Mouse (Mus musculus): ENCODE results near the gene Olfml2a. TPM values are rescaled to one million over a fixed set of nuclear protein-coding genes. Genes with fewer than 3 reads are reported as not detected.

Olfml2a gene
- polyA plus RNA-seq (2015; fragmentation: Nextera tagmentation; extraction: Ambion mirVana), result 6.4 and 6.7 TPM in 2 replicates

DNA sequence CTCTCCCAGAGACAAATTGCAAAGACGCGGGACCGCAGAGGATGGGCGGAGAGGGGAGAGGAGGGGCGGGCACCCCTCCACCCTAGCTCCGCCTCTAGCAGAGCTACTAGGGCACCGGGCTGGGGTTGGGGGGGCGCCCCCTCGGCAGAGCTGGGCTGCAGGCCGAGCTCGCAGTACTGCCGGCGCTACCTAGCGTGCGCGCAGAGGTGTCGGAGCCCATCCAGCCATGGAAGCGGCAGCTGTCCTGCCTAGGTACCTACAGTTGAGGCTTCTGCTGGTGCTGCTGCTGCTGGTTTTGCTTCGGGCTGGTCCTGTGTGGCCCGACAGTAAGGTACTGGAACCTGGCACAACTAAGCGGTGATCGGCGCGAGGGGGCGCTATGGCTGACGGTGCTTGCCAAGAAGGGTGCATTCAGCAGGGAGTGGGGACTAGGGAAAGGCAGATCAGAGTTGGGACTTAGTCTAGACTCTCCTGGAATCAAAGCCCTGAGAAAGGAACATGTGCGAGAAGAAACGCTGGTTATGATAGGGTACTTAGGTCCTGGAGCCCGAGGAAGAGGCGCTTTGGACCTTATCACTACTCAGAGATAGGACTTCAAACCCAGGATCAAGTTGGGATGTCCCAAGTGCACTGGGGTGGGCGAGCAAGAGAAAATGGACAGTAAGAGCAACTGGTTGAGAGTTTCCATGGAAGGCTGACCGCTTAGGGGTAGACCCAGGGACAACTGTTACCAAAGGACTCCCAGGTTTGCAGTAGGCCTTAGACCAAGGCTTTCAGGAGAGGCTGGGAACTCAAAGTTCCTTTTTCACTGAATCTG, at the start of gene Olfml2a:
Gene Olfml2a (plus strand): TSS at position 128 of the 817 bp plus-strand sequence.
- peak; percentile 81 for ATAC-seq (ENCODE audit: low FRiP score, low read depth)
- H3K9me3 ChIP-seq, result no peaks in the 10 kb centered on the region
- H3K27ac ChIP-seq, result no peak within 1 kb of the TSS; the same call in 1 of the 2 replicates
- no peaks in the 10 kb centered on the region for H3K36me3 ChIP-seq
- H3K27me3 ChIP-seq, result no peaks in the 10 kb centered on the region
- H3K4me1 ChIP-seq, result peaks cover 37% of the 10 kb centered on the region
- peak within 1 kb of the TSS; percentile 78 for H3K4me2 ChIP-seq (replicated peaks)
- 9% methylated on average over 27 of the region's 32 CpGs for WGBS
- H3K9ac ChIP-seq, result peak within 1 kb of the TSS; percentile 67
- peak within 1 kb of the TSS; percentile 45 for H3K4me3 ChIP-seq

DNA sequence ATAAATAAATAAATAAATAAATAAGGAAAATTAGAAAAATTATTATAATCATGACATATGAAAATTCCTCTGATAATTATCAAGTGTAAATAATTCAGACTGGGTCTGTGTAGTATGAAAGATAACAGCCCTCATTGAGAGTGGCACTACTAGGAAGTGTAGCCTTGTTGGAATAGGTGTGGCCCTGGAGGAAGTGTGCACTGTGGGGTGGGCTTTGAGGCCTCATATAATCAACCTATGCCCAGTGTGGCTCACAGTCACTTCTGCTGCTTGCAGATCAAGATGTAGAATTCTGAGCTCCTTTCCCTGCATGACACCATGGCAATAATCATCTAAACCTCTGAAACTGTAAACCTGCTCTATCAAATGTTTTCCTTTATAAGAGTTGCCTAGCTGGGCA, 28.9 kb upstream of the Olfml2a start:
- H3K4me3 ChIP-seq, result no peak overlapping the region
- H3K9me3 ChIP-seq, result no peaks in the 10 kb centered on the region
- no peak for ATAC-seq (ENCODE audit: low FRiP score, low read depth)
- H3K4me1 ChIP-seq, result 0 out of 2 replicates have a peak, but pooled peaks cover 5% of the 10 kb centered on the region
- H3K27ac ChIP-seq, result no peak overlapping the region
- no peak overlapping the region for H3K9ac ChIP-seq
- H3K36me3 ChIP-seq, result peaks cover 5% of the 10 kb centered on the region; the same call in 1 of the 2 replicates
- no peak overlapping the region for H3K4me2 ChIP-seq (replicated peaks)
- no peaks in the 10 kb centered on the region for H3K27me3 ChIP-seq

DNA sequence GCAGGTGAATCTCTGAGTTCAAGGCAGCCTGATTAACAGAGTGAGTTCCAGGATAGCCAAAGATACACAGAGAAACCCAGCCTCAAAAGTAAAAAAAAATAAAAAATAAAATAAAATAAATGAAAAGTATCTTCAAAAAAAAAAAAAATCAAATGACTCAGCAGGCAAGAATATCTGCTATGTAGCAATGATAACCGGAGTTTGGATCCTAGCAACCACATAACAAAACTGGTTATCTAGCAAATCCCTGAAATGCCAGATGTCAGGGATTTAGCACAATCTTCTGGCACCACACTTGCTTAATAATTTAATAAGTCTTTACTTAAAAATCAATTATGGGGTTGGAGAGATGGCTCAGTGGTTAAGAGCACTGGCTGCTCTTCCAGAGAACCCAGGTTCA, 27.5 kb upstream of the Olfml2a start:
- no peak for ATAC-seq (ENCODE audit: low FRiP score, low read depth)
- no peaks in the 10 kb centered on the region for H3K9me3 ChIP-seq
- 85% methylated on average over 1 of the region's 1 CpGs for WGBS
- 0 out of 2 replicates have a peak, but pooled peaks cover 5% of the 10 kb centered on the region for H3K36me3 ChIP-seq
- no peak overlapping the region for H3K4me3 ChIP-seq
- H3K27ac ChIP-seq, result no peak overlapping the region
- H3K9ac ChIP-seq, result no peak overlapping the region
- H3K27me3 ChIP-seq, result no peaks in the 10 kb centered on the region
- 0 out of 2 replicates have a peak, but pooled peaks cover 5% of the 10 kb centered on the region for H3K4me1 ChIP-seq
- no peak overlapping the region for H3K4me2 ChIP-seq (replicated peaks)

DNA sequence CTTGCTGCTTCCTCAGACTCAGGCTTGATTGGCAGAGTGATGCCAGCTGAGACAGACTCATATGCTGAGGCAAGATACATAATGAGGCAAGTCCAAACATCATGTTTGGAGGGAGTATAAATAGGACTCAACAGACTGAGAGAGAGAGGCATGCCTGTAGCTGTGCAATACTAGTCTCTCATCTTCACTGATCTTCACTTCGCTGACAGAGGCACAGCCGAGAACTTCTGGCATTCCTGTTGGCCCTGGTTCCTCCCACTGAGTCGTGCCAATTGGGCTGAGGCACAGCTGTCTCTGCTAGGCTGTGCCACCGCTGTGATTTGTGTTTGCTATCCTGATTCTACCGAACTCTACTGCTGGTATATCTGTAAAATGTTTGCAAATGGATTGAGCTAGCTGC, 25.7 kb upstream of the Olfml2a start:
- H3K27me3 ChIP-seq, result no peaks in the 10 kb centered on the region
- no peaks in the 10 kb centered on the region for H3K9me3 ChIP-seq
- no peaks in the 10 kb centered on the region for H3K36me3 ChIP-seq
- H3K27ac ChIP-seq, result no peak overlapping the region
- no peak for ATAC-seq (ENCODE audit: low FRiP score, low read depth)
- H3K4me3 ChIP-seq, result no peak overlapping the region
- 0 out of 2 replicates have a peak, but pooled peaks cover 5% of the 10 kb centered on the region for H3K4me1 ChIP-seq
- no peak overlapping the region for H3K4me2 ChIP-seq (replicated peaks)
- H3K9ac ChIP-seq, result no peak overlapping the region
- 72% methylated on average over 5 of the region's 5 CpGs for WGBS

DNA sequence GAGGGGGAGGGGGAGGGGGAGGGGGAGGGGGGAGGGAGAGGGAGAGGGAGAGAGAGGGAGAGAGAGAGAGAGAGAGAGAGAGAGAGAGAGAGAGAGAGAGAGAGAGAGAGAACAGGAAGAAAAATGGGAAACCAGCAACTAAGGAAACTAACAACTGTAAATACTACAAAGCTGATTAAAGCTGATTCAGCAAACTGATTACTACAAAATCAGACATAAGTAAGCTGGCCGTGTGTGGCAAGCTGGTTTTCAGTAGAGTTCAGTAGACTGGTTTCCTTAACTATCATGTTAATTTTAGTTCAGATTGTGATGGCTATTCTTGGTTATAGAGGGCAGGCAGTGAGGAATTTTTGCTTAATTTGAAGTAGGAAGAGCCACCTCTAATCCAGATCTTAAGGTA, 23.2 kb upstream of the Olfml2a start:
- no peaks in the 10 kb centered on the region for H3K9me3 ChIP-seq
- H3K4me2 ChIP-seq (replicated peaks), result no peak overlapping the region
- no peaks in the 10 kb centered on the region for H3K36me3 ChIP-seq
- H3K27me3 ChIP-seq, result no peaks in the 10 kb centered on the region
- WGBS, result 61% methylated on average over 1 of the region's 1 CpGs
- no peak overlapping the region for H3K27ac ChIP-seq
- H3K4me3 ChIP-seq, result no peak overlapping the region
- no peak overlapping the region for H3K9ac ChIP-seq
- no peak for ATAC-seq (ENCODE audit: low FRiP score, low read depth)
- 0 out of 2 replicates have a peak, but pooled peaks cover 5% of the 10 kb centered on the region for H3K4me1 ChIP-seq

DNA sequence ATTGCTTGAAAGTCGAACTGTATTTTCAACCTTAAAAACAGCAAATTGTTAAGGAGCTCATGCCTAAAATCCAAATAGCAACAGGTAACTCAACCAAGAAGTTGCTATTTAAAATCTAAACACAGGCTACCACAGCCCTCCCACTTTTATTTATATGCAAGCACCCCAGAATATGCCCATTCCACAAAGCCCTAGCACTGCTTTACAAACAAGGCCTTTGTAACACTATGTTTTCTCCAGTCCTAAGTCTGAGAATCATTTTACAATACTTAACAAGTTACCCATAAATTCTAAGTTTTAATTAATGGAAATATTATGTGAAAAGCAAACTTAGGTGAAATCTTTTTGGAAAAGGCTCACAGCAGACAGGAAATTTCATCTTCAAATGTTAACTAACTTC, 17.3 kb upstream of the Olfml2a start:
- H3K9me3 ChIP-seq, result no peaks in the 10 kb centered on the region
- no peaks in the 10 kb centered on the region; the same call in 1 of the 2 replicates for H3K36me3 ChIP-seq
- H3K4me1 ChIP-seq, result peaks cover 4% of the 10 kb centered on the region; the same call in 1 of the 2 replicates
- 51% methylated on average over 1 of the region's 1 CpGs for WGBS
- no peak overlapping the region for H3K27ac ChIP-seq
- ATAC-seq (ENCODE audit: low FRiP score, low read depth), result no peak
- no peaks in the 10 kb centered on the region for H3K27me3 ChIP-seq
- no peak overlapping the region for H3K4me3 ChIP-seq
- H3K9ac ChIP-seq, result no peak overlapping the region
- no peak overlapping the region for H3K4me2 ChIP-seq (replicated peaks)

DNA sequence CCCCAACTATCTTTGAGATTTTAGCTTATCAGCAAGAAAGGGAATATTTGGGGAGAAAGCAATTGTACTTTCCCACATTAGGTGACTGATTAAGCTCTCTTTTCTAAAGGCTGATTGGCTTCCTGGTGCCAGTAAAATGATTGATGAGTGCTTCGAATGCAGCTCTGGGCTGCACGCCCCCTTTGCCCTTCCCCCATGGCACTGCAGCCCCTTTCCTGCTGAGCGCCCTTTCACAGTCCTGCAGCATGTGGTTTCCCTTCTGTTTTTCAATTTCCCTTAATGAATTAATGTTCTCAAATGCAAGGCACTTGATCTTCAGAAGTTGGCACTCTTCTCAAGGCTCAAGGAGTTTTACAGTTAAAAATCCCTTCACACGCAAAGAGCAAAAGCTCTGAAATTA, 16.8 kb upstream of the Olfml2a start:
- Histone ChIP-seq H3K27me3 (no peaks in the 10 kb centered on the region), H3K4me3 (no peak overlapping the region), H3K9me3 (no peaks in the 10 kb centered on the region), H3K27ac (no peak overlapping the region), H3K9ac (no peak overlapping the region), H3K4me1 (peaks cover 4% of the 10 kb centered on the region; the same call in 1 of the 2 replicates), H3K36me3 (no peaks in the 10 kb centered on the region; the same call in 1 of the 2 replicates), H3K4me2 (replicated peaks) (no peak overlapping the region)
- no peak for ATAC-seq (ENCODE audit: low FRiP score, low read depth)
- WGBS, result 26% methylated on average over 4 of the region's 4 CpGs

DNA sequence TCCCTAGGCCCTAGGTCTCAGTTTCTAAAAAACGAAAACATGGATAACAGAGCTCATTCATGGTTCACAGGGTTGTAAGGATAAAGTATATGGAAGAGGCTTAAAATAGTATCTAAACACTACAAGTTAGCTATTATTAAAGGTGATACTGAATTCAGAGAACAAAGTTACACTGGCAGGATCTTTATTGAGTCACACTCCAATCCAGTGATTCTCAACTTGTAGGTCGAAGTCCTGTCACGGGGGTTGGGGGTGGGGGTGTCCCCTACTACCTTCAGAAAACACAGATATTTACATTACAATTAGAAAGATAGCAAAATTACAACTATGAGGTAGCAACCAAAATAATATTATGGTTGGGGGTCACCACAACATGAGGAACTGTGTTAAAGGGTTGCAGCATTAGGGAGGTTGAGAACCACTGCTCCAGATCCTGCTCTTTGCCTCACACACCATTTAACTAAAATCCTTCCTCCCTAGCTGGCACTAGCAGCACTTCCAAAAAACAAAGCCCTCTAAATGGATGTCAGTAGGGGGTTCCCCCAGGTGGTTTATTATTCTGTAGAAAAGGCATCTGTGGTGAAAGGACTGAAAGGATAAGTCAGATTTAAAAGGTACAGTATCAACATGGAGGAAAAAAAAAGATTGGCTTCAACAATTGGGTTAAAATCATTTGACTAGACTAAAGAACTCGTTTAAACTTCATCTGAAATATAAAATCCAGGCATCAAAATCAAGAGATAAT, 14.7 kb upstream of the Olfml2a start:
- Histone ChIP-seq H3K4me1 (peaks cover 4% of the 10 kb centered on the region; the same call in 1 of the 2 replicates), H3K9me3 (no peaks in the 10 kb centered on the region), H3K36me3 (no peaks in the 10 kb centered on the region; the same call in 1 of the 2 replicates), H3K4me3 (no peak overlapping the region), H3K9ac (no peak overlapping the region), H3K4me2 (replicated peaks) (no peak overlapping the region), H3K27me3 (no peaks in the 10 kb centered on the region), H3K27ac (no peak overlapping the region)
- 50% methylated on average over 4 of the region's 4 CpGs for WGBS
- no peak for ATAC-seq (ENCODE audit: low FRiP score, low read depth)

DNA sequence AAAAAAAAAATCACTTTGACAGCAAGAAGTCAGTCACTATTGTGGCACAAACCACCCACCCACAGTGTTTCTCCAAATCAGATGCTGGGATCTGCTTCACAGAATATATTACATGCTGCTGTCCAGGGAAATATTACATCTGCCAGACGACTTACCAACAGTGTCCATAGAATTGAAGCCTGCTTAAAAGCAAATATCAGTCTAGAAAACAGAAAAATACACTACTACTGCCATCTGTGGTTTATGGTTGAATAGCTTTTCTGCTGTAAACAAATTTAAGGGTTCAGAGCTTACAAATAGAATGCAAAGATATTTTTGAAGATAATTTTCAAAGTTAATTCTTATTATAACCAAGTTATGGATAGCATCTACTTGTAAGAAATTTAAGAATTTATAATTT, 10.4 kb upstream of the Olfml2a start:
- H3K9ac ChIP-seq, result no peak overlapping the region
- H3K36me3 ChIP-seq, result no peaks in the 10 kb centered on the region; the same call in 1 of the 2 replicates
- H3K4me2 ChIP-seq (replicated peaks), result no peak overlapping the region
- no peak overlapping the region for H3K4me3 ChIP-seq
- peaks cover 24% of the 10 kb centered on the region for H3K27me3 ChIP-seq
- no peak for ATAC-seq (ENCODE audit: low FRiP score, low read depth)
- H3K9me3 ChIP-seq, result no peaks in the 10 kb centered on the region
- H3K4me1 ChIP-seq, result peaks cover 13% of the 10 kb centered on the region
- WGBS, result 20% methylated on average over 1 of the region's 1 CpGs
- no peak overlapping the region for H3K27ac ChIP-seq

DNA sequence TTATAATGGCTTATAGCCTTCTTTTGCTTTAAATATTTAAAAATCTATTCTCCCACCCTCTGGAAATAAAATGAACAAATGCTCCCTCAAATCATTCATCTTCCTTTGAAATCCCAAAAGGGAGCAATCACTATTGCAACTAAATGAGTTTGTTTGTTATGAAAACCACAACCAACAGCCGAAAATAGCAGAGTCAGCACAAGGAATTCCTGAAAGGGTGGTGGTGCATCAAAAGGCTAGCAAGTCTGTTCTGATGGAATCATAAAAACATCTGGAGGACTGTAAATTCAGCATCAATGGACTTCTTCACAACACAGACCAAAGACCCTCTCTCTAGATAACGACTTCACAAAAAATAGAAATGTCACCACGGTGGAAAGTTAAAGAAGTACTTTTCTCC, 8.3 kb upstream of the Olfml2a start:
- no peak overlapping the region for H3K4me3 ChIP-seq
- 13% methylated on average over 3 of the region's 3 CpGs for WGBS
- no peaks in the 10 kb centered on the region for H3K9me3 ChIP-seq
- H3K27ac ChIP-seq, result no peak overlapping the region
- no peaks in the 10 kb centered on the region for H3K36me3 ChIP-seq
- H3K27me3 ChIP-seq, result peaks cover 24% of the 10 kb centered on the region
- H3K4me1 ChIP-seq, result peaks cover 20% of the 10 kb centered on the region
- H3K9ac ChIP-seq, result no peak overlapping the region
- no peak overlapping the region for H3K4me2 ChIP-seq (replicated peaks)
- no peak for ATAC-seq (ENCODE audit: low FRiP score, low read depth)

DNA sequence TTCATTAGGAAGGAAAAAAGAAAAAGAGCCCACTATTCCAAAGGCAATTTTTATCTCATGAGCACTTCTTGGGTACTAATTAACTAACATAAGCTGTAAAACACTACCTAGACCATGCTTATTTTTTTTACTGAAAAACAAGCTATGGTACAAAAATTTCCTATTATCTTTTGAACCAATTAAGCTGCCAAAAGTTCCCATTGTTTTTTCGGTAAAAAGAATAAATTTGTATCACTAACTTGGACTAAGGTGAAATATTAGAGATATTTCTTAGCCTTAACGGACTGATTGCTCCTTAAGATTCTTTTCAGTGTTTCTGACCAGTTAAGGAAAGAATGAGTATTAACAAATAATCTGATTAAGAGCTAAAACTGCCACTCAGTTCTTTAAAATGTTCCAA, 7.9 kb upstream of the Olfml2a start:
- Histone ChIP-seq H3K27ac (no peak overlapping the region), H3K4me1 (peaks cover 20% of the 10 kb centered on the region), H3K4me3 (no peak overlapping the region), H3K27me3 (peaks cover 24% of the 10 kb centered on the region), H3K9me3 (no peaks in the 10 kb centered on the region), H3K36me3 (no peaks in the 10 kb centered on the region), H3K4me2 (replicated peaks) (no peak overlapping the region), H3K9ac (no peak overlapping the region)
- no peak for ATAC-seq (ENCODE audit: low FRiP score, low read depth)
- 32% methylated on average over 2 of the region's 2 CpGs for WGBS

DNA sequence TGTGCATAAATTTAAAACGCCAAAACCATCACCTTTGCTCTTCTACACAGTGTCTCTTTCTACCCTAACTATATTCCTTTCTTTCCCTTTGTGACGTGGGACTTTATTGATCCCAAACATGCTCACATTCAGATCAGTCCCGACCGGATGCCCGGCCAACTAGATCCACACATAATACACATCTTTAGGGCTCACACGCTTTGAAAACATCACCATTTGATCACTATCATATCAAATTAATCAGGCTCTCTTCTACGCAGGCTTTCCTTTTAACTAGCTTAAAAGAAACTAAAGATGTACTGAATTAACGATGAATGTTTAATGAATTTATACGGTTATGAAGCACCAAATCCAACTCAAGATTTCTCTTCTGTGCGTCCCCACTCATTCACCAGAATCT, 7.2 kb upstream of the Olfml2a start:
- WGBS, result 3% methylated on average over 10 of the region's 10 CpGs
- ATAC-seq (ENCODE audit: low FRiP score, low read depth), result no peak
- Histone ChIP-seq H3K9me3 (no peaks in the 10 kb centered on the region), H3K4me1 (peaks cover 20% of the 10 kb centered on the region), H3K27ac (no peak overlapping the region), H3K36me3 (no peaks in the 10 kb centered on the region), H3K9ac (no peak overlapping the region), H3K27me3 (peaks cover 24% of the 10 kb centered on the region), H3K4me2 (replicated peaks) (peak overlapping the region; percentile 99), H3K4me3 (peak overlapping the region; percentile 75)

Data from limb, embryonic 13.5 days (tissue).